ENCODE assay signal across 35 mouse cellular contexts in genomic region chr1:177190358-177190757, GRCm38 (mm10).
"Had no signal": no experiment of that assay in that cellular context is flagged by ENCODE, and none has a peak within 500 bp of the region (broad histone marks: within the 10 kb centered on the region; RNA-seq: fewer than 3 reads in every experiment).

No protein-coding gene starts in this region.

- H3K9ac ChIP-seq: heart, embryonic 12.5 days; heart, embryonic 13.5 days; heart, embryonic 15.5 days; hindbrain, embryonic 12.5 days; hindbrain, embryonic 13.5 days; hindbrain, embryonic 14.5 days; hindbrain, embryonic 15.5 days; intestine, embryonic 15.5 days; kidney, embryonic 15.5 days had no signal

- H3K9me3 ChIP-seq: heart, embryonic 10.5 days; heart, embryonic 12.5 days; heart, embryonic 13.5 days; heart, embryonic 15.5 days; hindbrain, embryonic 10.5 days; hindbrain, embryonic 12.5 days; hindbrain, embryonic 13.5 days; hindbrain, embryonic 15.5 days; intestine, embryonic 15.5 days; kidney, embryonic 15.5 days had no signal

- ATAC-seq: hindbrain, embryonic 16.5 days; hindbrain, postnatal 0 days; inflammation-experienced regulatory T-cells, adult 6 months; intestine, embryonic 15.5 days; intestine, embryonic 16.5 days; intestine, postnatal 0 days had no signal

- DNase-seq: heart, postnatal 10 days; heart, postnatal 14 days; heart, postnatal 36 days; heart, postnatal 4 days; kidney, adult 11 months; kidney, adult 18-20 months; kidney, adult 2 months; kidney, adult 8-10 months; kidney, adult 9 months; kidney, postnatal 10 days; kidney, postnatal 14 days; kidney, postnatal 25 days; kidney, postnatal 36 days; kidney, postnatal 4 days; layer of hippocampus, adult 9-11 months; layer of hippocampus, postnatal 36 days had no signal

- H3K36me3 ChIP-seq: heart, embryonic 10.5 days; heart, embryonic 12.5 days; heart, embryonic 13.5 days; heart, embryonic 15.5 days; hindbrain, embryonic 10.5 days; hindbrain, embryonic 12.5 days; hindbrain, embryonic 13.5 days; hindbrain, embryonic 15.5 days; intestine, embryonic 15.5 days; kidney, embryonic 15.5 days had no signal

- H3K4me2 ChIP-seq: heart, embryonic 11.5 days; heart, embryonic 12.5 days; heart, embryonic 13.5 days; heart, embryonic 15.5 days; hindbrain, embryonic 12.5 days; hindbrain, embryonic 13.5 days; hindbrain, embryonic 14.5 days; hindbrain, embryonic 15.5 days; intestine, embryonic 15.5 days; kidney, embryonic 15.5 days had no signal

- H3K27ac ChIP-seq: heart, embryonic 10.5 days; heart, embryonic 13.5 days; heart, embryonic 15.5 days; hindbrain, embryonic 10.5 days; hindbrain, embryonic 12.5 days; hindbrain, embryonic 13.5 days; hindbrain, embryonic 14.5 days; hindbrain, embryonic 15.5 days; hindbrain, postnatal 0 days; intestine, embryonic 15.5 days; kidney, embryonic 15.5 days; kidney, postnatal 0 days; layer of hippocampus, adult 2 months had no signal

- H3K4me1 ChIP-seq: heart, embryonic 10.5 days; heart, embryonic 12.5 days; heart, embryonic 13.5 days; heart, embryonic 15.5 days; hindbrain, embryonic 15.5 days; intestine, embryonic 15.5 days; kidney, embryonic 15.5 days had no signal

- H3K4me3 ChIP-seq: heart, embryonic 10.5 days; heart, embryonic 12.5 days; heart, embryonic 13.5 days; heart, embryonic 15.5 days; hindbrain, embryonic 10.5 days; hindbrain, embryonic 12.5 days; hindbrain, embryonic 13.5 days; hindbrain, embryonic 15.5 days; intestine, embryonic 15.5 days; kidney, embryonic 15.5 days; layer of hippocampus, adult 2 months had no signal

- H3K27me3 ChIP-seq: heart, embryonic 12.5 days; heart, embryonic 13.5 days; heart, embryonic 15.5 days; hindbrain, embryonic 12.5 days; hindbrain, embryonic 13.5 days; hindbrain, embryonic 15.5 days; intestine, embryonic 15.5 days; kidney, embryonic 15.5 days had no signal
